Mouse (Mus musculus) myocyte (in vitro differentiated cells): ENCODE results near the gene Sostdc1.

Source experiments
- CEBPB ChIP-seq: IDR thresholded peaks from 2 replicates; pipeline ENCODE4 v1.6.1; 2011; ENCODE audit warnings: mild to moderate bottlenecking, moderate library complexity; ENCODE audit not compliant: poor library complexity, insufficient read depth, severe bottlenecking
- MAX ChIP-seq: IDR thresholded peaks from one replicate; pipeline ENCODE4 v1.6.1; 2011; ENCODE audit warnings: low read depth, mild to moderate bottlenecking, control low read depth
- MYOG ChIP-seq, 3 experiments: IDR thresholded peaks; one replicate each; pipeline ENCODE4 v1.6.1; 2011; ENCODE audit warnings: control low read depth in 2 of 3, low read depth in 2 of 3, mild to moderate bottlenecking in 2 of 3; ENCODE audit not compliant: insufficient read length in 2 of 3, control insufficient read depth in 1 of 3, insufficient read depth in 1 of 3
- POLR2A ChIP-seq: IDR thresholded peaks from one replicate; pipeline ENCODE4 v1.6.1; 2011; ENCODE audit warnings: low read depth, mild to moderate bottlenecking, control low read depth, moderate library complexity; ENCODE audit not compliant: insufficient read length
- SRF ChIP-seq: IDR thresholded peaks from one replicate; pipeline ENCODE4 v1.6.1; 2011; ENCODE audit warnings: low read depth; ENCODE audit not compliant: control insufficient read depth, insufficient read length
- TCF12 ChIP-seq: IDR thresholded peaks from one replicate; pipeline ENCODE4 v1.6.1; 2011; ENCODE audit warnings: mild to moderate bottlenecking, control low read depth; ENCODE audit not compliant: poor library complexity, insufficient read depth, severe bottlenecking
- USF1 ChIP-seq: IDR thresholded peaks from one replicate; pipeline ENCODE4 v1.6.1; 2011; ENCODE audit warnings: low read depth, mild to moderate bottlenecking, control low read depth, moderate library complexity

- TF ChIP-seq POLR2A (no peak), CEBPB (no peak), TCF12 (no peak), MAX (no peak), SRF (no peak), MYOG (IDR thresholded peaks at IDR 0.05; ENCODE audit: control insufficient read depth in 1 of 3, insufficient read depth in 1 of 3, insufficient read length in 2 of 3, low read depth in 2 of 3) (no peak), USF1 (no peak)
Measured at GRCm38 (mm10) chr12:36317820-36318135, 3.8 kb downstream of the Sostdc1 start.
